Mouse (Mus musculus) C2C12 (cell line): ENCODE results near the gene Clec4f. TPM values are rescaled to one million over a fixed set of nuclear protein-coding genes. Genes with fewer than 3 reads are reported as not detected.

Experiments used
- H3K27me3 ChIP-seq: one replicate; pipeline ENCODE4 v1.6.1; 2011; ENCODE audit not compliant: control insufficient read depth, insufficient read depth, insufficient read length
- H3K36me3 ChIP-seq: one replicate; pipeline ENCODE4 v1.6.1; 2011; ENCODE audit not compliant: control insufficient read depth, insufficient read depth
- H3K4me3 ChIP-seq: one replicate; pipeline ENCODE4 v1.5.1; 2011; ENCODE audit warnings: mild to moderate bottlenecking, control low read depth; ENCODE audit not compliant: poor library complexity, insufficient read depth, severe bottlenecking
- H3K79me2 ChIP-seq: one replicate; pipeline ENCODE4 v1.6.1; 2011; ENCODE audit not compliant: control insufficient read depth, insufficient read depth
- H3K79me3 ChIP-seq: one replicate; pipeline ENCODE4 v1.6.1; 2011; ENCODE audit warnings: low read depth, control low read depth
- H3ac ChIP-seq: one replicate; pipeline ENCODE3; 2011; ENCODE audit warnings: low read depth; ENCODE audit not compliant: control insufficient read depth, insufficient read length
- CEBPB ChIP-seq: IDR thresholded peaks from one replicate; pipeline ENCODE4 v1.6.1; 2011; ENCODE audit warnings: low read depth, mild to moderate bottlenecking, control low read depth, moderate library complexity
- CTCF ChIP-seq: IDR thresholded peaks from one replicate; pipeline ENCODE4 v1.5.1; 2011; ENCODE audit not compliant: control insufficient read depth, insufficient read depth, insufficient read length
- FOSL1 ChIP-seq: IDR thresholded peaks from one replicate; pipeline ENCODE4 v1.8.0; 2011; ENCODE audit warnings: mild to moderate bottlenecking, low read length; ENCODE audit not compliant: poor library complexity, insufficient read depth, severe bottlenecking
- MAX ChIP-seq: IDR thresholded peaks from one replicate; pipeline ENCODE4 v1.6.1; 2011; ENCODE audit warnings: mild to moderate bottlenecking, control low read depth
- MYOD1 ChIP-seq: IDR thresholded peaks from one replicate; pipeline ENCODE4 v1.6.1; 2011; ENCODE audit warnings: low read depth; ENCODE audit not compliant: control insufficient read depth, insufficient read length
- MYOG ChIP-seq: IDR thresholded peaks from one replicate; pipeline ENCODE4 v1.6.1; 2011; ENCODE audit not compliant: control insufficient read depth, insufficient read length; ENCODE audit errors: extremely low read depth
- USF1 ChIP-seq: IDR thresholded peaks from one replicate; pipeline ENCODE4 v1.6.1; 2011; ENCODE audit warnings: low read depth, mild to moderate bottlenecking, control low read depth, moderate library complexity
- polyA plus RNA-seq: library from polyadenylated mRNA; unstranded; fragments of >200 nt; fragmentation: generic; extraction: Trizol; gene quantifications from one replicate; pipeline ENCODE4 v1.2.1, GENCODE M21; 2012; ENCODE audit warnings: missing spikeins

Gene Clec4f
- polyA plus RNA-seq, 1 experiment: not detected

- Histone ChIP-seq H3ac (no peak overlapping the region), H3K36me3 (no peaks in the 10 kb centered on the region), H3K4me3 (no peak overlapping the region), H3K79me2 (no peaks in the 10 kb centered on the region), H3K27me3 (peaks cover 75% of the 10 kb centered on the region), H3K79me3 (no peaks in the 10 kb centered on the region)
- TF ChIP-seq CTCF (peak; percentile 29), CEBPB (no peak)
Measured at GRCm38 (mm10) chr6:83693835-83694234, 37.8 kb upstream of the Clec4f start.

GRCm38 (mm10) chr6:83692962-83693361 is 37.0 kb upstream of the Clec4f start:
- TF ChIP-seq MYOD1 (no peak), CTCF (no peak), CEBPB (no peak), MYOG (no peak), MAX (no peak), FOSL1 (no peak), USF1 (no peak)

GRCm38 (mm10) chr6:83690936-83691335 is 34.9 kb upstream of the Clec4f start:
- no peak for TF ChIP-seq FOSL1
- no peak for TF ChIP-seq CTCF
- no peak for TF ChIP-seq MAX
- TF ChIP-seq MYOD1: no peak
- no peak for TF ChIP-seq USF1
- no peak for TF ChIP-seq MYOG
- TF ChIP-seq CEBPB: no peak
- no peaks in the 10 kb centered on the region for H3K79me2 ChIP-seq
- no peak overlapping the region for H3ac ChIP-seq
- H3K27me3 ChIP-seq: peaks cover 67% of the 10 kb centered on the region
- no peak overlapping the region for H3K4me3 ChIP-seq
- H3K79me3 ChIP-seq: no peaks in the 10 kb centered on the region
- H3K36me3 ChIP-seq: no peaks in the 10 kb centered on the region

More at GRCm38 (mm10) chr6:83692962-83693361, 37.0 kb upstream of the Clec4f start:
- H3K36me3 ChIP-seq: no peaks in the 10 kb centered on the region
- peaks cover 76% of the 10 kb centered on the region for H3K27me3 ChIP-seq
- no peak overlapping the region for H3K4me3 ChIP-seq
- H3K79me3 ChIP-seq: no peaks in the 10 kb centered on the region
- no peaks in the 10 kb centered on the region for H3K79me2 ChIP-seq
- no peak overlapping the region for H3ac ChIP-seq

GRCm38 (mm10) chr6:83690277-83690676 is 34.3 kb upstream of the Clec4f start:
- TF ChIP-seq MYOG: no peak
- TF ChIP-seq CTCF: peak; percentile 26
- no peaks in the 10 kb centered on the region for H3K79me2 ChIP-seq
- H3ac ChIP-seq: no peak overlapping the region
- no peak overlapping the region for H3K4me3 ChIP-seq
- H3K27me3 ChIP-seq: peaks cover 66% of the 10 kb centered on the region
- no peaks in the 10 kb centered on the region for H3K36me3 ChIP-seq
- H3K79me3 ChIP-seq: no peaks in the 10 kb centered on the region

- no peak overlapping the region for H3K4me3 ChIP-seq
- H3K27me3 ChIP-seq: peaks cover 68% of the 10 kb centered on the region
- H3K79me3 ChIP-seq: no peaks in the 10 kb centered on the region
- no peak overlapping the region for H3ac ChIP-seq
- TF ChIP-seq FOSL1 (no peak), MAX (no peak), USF1 (no peak), MYOD1 (no peak), CEBPB (no peak), MYOG (no peak), CTCF (no peak)
- H3K79me2 ChIP-seq: no peaks in the 10 kb centered on the region
- no peaks in the 10 kb centered on the region for H3K36me3 ChIP-seq
Measured at GRCm38 (mm10) chr6:83689374-83689773, 33.4 kb upstream of the Clec4f start.

- no peak within 1 kb of the TSS for H3ac ChIP-seq
- H3K4me3 ChIP-seq: no peak within 1 kb of the TSS
- H3K79me3 ChIP-seq: no peaks in the 10 kb centered on the region
- H3K36me3 ChIP-seq: no peaks in the 10 kb centered on the region
- TF ChIP-seq CEBPB (no peak), FOSL1 (no peak), USF1 (no peak), MYOD1 (no peak), CTCF (no peak), MAX (no peak), MYOG (no peak)
- H3K79me2 ChIP-seq: no peaks in the 10 kb centered on the region
- peaks cover 20% of the 10 kb centered on the region for H3K27me3 ChIP-seq
Measured at GRCm38 (mm10) chr6:83677757-83678156, 21.8 kb upstream of the Clec4f start, which contains the start of gene Cd207. Cd207 (minus strand) TSS chr6:83677857.
